Mouse (Mus musculus): ENCODE measurements around the gene Sgsm3. TPM values are rescaled to one million over a fixed set of nuclear protein-coding genes. Genes with fewer than 3 reads are reported as not detected.
A peak's percentile ranks its signal among the peaks of the same experiment; 100 is the strongest.
"Not testable (repeated sequence)": the region's sequence is repeated elsewhere in the genome, so short reads cannot be mapped to it uniquely, and the experiment has no call there.

Gene Sgsm3
- 5.4 and 7.5 TPM in 2 replicates for polyA plus RNA-seq (2015; fragmentation: Nextera tagmentation; extraction: Ambion mirVana)

- under 1% methylated on average over 60 of the region's 67 CpGs for WGBS (ENCODE audit: insufficient replicate concordance)
- H3K36me3 ChIP-seq (replicated peaks; ENCODE audit: insufficient read depth, low read length) = no peaks in the 10 kb centered on the region
- ATAC-seq (peak; percentile 92), DNase-seq (peak; percentile 90)
- H3K9me3 ChIP-seq (ENCODE audit: low read length) = no peaks in the 10 kb centered on the region
- peaks cover 18% of the 10 kb centered on the region for H3K4me1 ChIP-seq (ENCODE audit: insufficient read depth)
- TF ChIP-seq CTCF (IDR thresholded peaks at IDR 0.05; ENCODE audit: low read depth) (no peak), EP300 (IDR thresholded peaks at IDR 0.05; ENCODE audit: low read depth) (no peak)
- H3K4me2 ChIP-seq (ENCODE audit: low read depth, low read length) = peak within 1 kb of the TSS; percentile 97
- peak within 1 kb of the TSS; percentile 71 for H3K9ac ChIP-seq (replicated peaks)
- H3K27me3 ChIP-seq (ENCODE audit: insufficient read depth, low read length) = no peaks in the 10 kb centered on the region
- H3K27ac ChIP-seq (ENCODE audit: low read depth) = no peak within 1 kb of the TSS
- H3K4me3 ChIP-seq (ENCODE audit: low read depth, low read length) = peak within 1 kb of the TSS; percentile 78
Measured at GRCm38 (mm10) chr15:80977620-80978334, at the start of gene Sgsm3. TSS of gene Sgsm3 (plus strand) at chr15:80977765.

DNA sequence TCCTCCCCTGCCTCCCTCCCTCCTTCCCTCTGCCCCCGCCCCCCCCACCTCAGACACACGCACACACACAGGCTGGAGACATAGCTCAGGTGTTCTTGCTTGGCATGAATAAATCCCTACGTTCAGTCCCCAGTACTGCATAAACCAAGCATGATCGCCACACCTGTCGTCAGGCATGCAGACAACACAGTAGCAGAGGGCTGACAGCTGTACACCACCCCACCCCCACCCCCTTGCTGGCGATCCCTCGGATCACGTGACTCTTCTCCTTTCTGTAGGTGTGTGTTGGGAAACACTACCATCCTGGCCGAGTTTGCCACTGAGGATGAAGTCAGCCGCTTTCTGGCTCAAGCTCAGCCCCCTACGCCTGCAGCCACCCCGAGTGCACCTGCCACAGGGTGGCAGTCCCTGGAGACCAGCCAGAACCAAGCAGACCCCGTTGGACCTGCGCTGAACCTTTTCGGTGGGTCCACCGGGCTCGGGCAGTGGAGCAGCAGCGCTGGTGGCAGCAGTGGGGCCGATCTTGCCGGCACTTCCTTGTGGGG, 48.7 kb upstream of the Sgsm3 start:
- Histone ChIP-seq H3K27me3 (ENCODE audit: insufficient read depth, low read length) (no peaks in the 10 kb centered on the region), H3K9me3 (ENCODE audit: low read length) (no peaks in the 10 kb centered on the region), H3K9ac (replicated peaks) (no peak overlapping the region), H3K4me3 (ENCODE audit: low read depth, low read length) (no peak overlapping the region), H3K4me2 (ENCODE audit: low read depth, low read length) (no peak overlapping the region), H3K4me1 (ENCODE audit: insufficient read depth) (no peaks in the 10 kb centered on the region), H3K27ac (ENCODE audit: low read depth) (no peak overlapping the region), H3K36me3 (replicated peaks; ENCODE audit: insufficient read depth, low read length) (peaks cover 71% of the 10 kb centered on the region)
- peak; percentile 57; the same call in 1 of the 2 replicates for ATAC-seq
- TF ChIP-seq EP300 (IDR thresholded peaks at IDR 0.05; ENCODE audit: low read depth) (no peak), CTCF (IDR thresholded peaks at IDR 0.05; ENCODE audit: low read depth) (no peak)
- no peak for DNase-seq
- WGBS (ENCODE audit: insufficient replicate concordance) = 84% methylated on average over 20 of the region's 20 CpGs

DNA sequence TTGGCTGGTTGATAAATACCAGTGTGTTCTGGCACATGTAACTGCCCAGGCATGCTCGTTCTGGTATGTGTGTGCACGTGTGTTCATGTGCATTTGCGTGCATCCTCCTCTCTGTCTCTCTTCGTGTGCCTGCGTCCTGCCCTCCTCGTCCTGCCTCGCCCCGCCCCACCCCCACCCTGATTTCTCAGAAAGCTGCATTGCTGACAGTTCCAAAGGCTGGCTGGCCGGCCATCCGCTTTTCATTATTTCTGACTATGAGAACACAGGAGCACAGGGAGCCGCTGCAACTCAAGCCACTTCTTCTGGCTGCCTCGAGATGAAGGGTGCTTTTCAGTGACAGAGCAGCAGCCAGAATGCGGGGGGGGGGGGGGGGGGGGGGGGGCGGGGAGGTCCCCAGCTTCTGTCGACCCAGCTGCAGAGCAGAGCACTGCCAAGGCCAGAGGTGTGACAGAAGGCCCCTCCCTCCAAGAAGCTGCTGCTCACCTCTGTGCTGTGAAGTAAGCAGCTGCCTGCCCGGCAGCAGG, 47.5 kb upstream of the Sgsm3 start:
- H3K27ac ChIP-seq (ENCODE audit: low read depth) = no peak overlapping the region
- no peak for ATAC-seq
- TF ChIP-seq CTCF (IDR thresholded peaks at IDR 0.05; ENCODE audit: low read depth) (no peak), EP300 (IDR thresholded peaks at IDR 0.05; ENCODE audit: low read depth) (no peak)

GRCm38 (mm10) chr15:80930676-80931320, 46.8 kb upstream of the Sgsm3 start:
- DNase-seq; H3K9ac ChIP-seq (replicated peaks); ATAC-seq; H3K9me3 ChIP-seq (ENCODE audit: low read length); H3K4me1 ChIP-seq (ENCODE audit: insufficient read depth); H3K27ac ChIP-seq (ENCODE audit: low read depth); H3K4me2 ChIP-seq (ENCODE audit: low read depth, low read length); H3K27me3 ChIP-seq (ENCODE audit: insufficient read depth, low read length); H3K4me3 ChIP-seq (ENCODE audit: low read depth, low read length): not testable (repeated sequence)
- WGBS (ENCODE audit: insufficient replicate concordance) = 93% methylated on average over 23 of the region's 23 CpGs
- H3K36me3 ChIP-seq (replicated peaks; ENCODE audit: insufficient read depth, low read length) = peaks cover 64% of the 10 kb centered on the region

More for the DNA sequence above, 47.5 kb upstream of the Sgsm3 start:
- no peaks in the 10 kb centered on the region for H3K27me3 ChIP-seq (ENCODE audit: insufficient read depth, low read length)
- no peaks in the 10 kb centered on the region for H3K9me3 ChIP-seq (ENCODE audit: low read length)
- no peak overlapping the region for H3K9ac ChIP-seq (replicated peaks)
- DNase-seq = no peak
- 68% methylated on average over 14 of the region's 16 CpGs for WGBS (ENCODE audit: insufficient replicate concordance)
- no peak overlapping the region for H3K4me3 ChIP-seq (ENCODE audit: low read depth, low read length)
- H3K4me1 ChIP-seq (ENCODE audit: insufficient read depth) = no peaks in the 10 kb centered on the region
- H3K36me3 ChIP-seq (replicated peaks; ENCODE audit: insufficient read depth, low read length) = peaks cover 61% of the 10 kb centered on the region
- H3K4me2 ChIP-seq (ENCODE audit: low read depth, low read length) = no peak overlapping the region

DNA sequence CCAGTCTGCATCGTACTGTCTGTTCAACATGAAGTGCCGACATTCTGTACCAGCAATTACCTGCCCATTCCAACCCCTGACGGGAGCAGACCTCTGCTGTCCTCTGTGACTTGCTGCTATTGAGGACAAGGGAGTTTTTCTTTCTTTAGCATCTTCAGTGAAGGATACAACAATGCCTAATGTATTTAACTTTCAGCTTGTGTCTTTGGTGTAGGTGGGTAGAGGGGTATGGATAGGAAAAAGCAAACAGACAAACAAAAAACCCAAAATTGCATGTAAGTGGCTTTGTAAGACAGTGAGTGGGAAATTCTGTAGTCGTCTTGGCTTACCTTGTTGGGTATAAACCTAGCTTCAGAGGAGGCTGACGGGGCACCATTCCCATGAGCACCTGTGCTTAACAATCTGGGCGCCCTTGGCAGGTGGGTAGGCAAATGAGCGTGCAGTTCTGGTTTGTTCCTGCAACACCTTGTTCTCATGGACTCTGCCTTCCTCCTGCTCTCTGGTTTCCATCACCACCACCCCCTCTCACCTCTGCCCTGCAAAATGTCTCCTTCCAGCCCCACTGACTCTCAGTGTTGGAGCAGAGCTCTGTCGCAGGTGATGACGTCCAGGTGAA, 46.1 kb upstream of the Sgsm3 start:
- no peak overlapping the region for H3K4me2 ChIP-seq (ENCODE audit: low read depth, low read length)
- ATAC-seq = no peak
- no peak for DNase-seq
- H3K27me3 ChIP-seq (ENCODE audit: insufficient read depth, low read length) = no peaks in the 10 kb centered on the region
- H3K9me3 ChIP-seq (ENCODE audit: low read length) = no peaks in the 10 kb centered on the region
- no peak overlapping the region for H3K27ac ChIP-seq (ENCODE audit: low read depth)
- H3K4me3 ChIP-seq (ENCODE audit: low read depth, low read length) = no peak overlapping the region
- TF ChIP-seq EP300 (IDR thresholded peaks at IDR 0.05; ENCODE audit: low read depth) (no peak), CTCF (IDR thresholded peaks at IDR 0.05; ENCODE audit: low read depth) (no peak)
- WGBS (ENCODE audit: insufficient replicate concordance) = 92% methylated on average over 9 of the region's 9 CpGs
- peaks cover 64% of the 10 kb centered on the region for H3K36me3 ChIP-seq (replicated peaks; ENCODE audit: insufficient read depth, low read length)
- no peak overlapping the region for H3K9ac ChIP-seq (replicated peaks)
- H3K4me1 ChIP-seq (ENCODE audit: insufficient read depth) = no peaks in the 10 kb centered on the region

DNA sequence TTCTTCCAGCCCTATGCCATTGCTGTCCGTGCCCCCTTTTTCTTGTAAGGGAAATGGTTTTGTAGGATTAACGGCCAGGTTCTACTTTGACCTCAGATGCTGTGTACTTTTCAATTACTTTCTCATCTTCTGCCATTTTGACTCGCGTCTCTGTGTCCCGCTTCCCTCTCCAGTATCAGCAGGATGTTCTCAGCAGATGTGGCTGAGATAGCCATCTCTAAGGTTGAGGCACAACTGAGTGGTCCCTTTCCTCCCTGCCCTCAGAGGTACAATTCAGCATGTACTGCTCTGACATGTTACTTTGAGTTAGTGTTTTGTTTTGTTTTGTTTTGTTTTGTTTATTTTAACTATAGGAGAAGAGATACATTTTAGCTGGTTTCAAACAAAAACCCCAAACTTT, 42.7 kb upstream of the Sgsm3 start:
- no peaks in the 10 kb centered on the region for H3K4me1 ChIP-seq (ENCODE audit: insufficient read depth)
- H3K27ac ChIP-seq (ENCODE audit: low read depth) = no peak overlapping the region
- no peak overlapping the region for H3K4me2 ChIP-seq (ENCODE audit: low read depth, low read length)
- no peaks in the 10 kb centered on the region for H3K9me3 ChIP-seq (ENCODE audit: low read length)
- WGBS (ENCODE audit: insufficient replicate concordance) = 57% methylated on average over 5 of the region's 5 CpGs
- peaks cover 51% of the 10 kb centered on the region for H3K36me3 ChIP-seq (replicated peaks; ENCODE audit: insufficient read depth, low read length)
- no peaks in the 10 kb centered on the region for H3K27me3 ChIP-seq (ENCODE audit: insufficient read depth, low read length)
- H3K9ac ChIP-seq (replicated peaks) = no peak overlapping the region
- TF ChIP-seq CTCF (IDR thresholded peaks at IDR 0.05; ENCODE audit: low read depth) (no peak), EP300 (IDR thresholded peaks at IDR 0.05; ENCODE audit: low read depth) (no peak)
- DNase-seq (no peak), ATAC-seq (no peak)
- H3K4me3 ChIP-seq (ENCODE audit: low read depth, low read length) = no peak overlapping the region

Measured in liver, postnatal 0 days (tissue).